Mouse (Mus musculus): ENCODE results near the gene Tmem110.

DNA sequence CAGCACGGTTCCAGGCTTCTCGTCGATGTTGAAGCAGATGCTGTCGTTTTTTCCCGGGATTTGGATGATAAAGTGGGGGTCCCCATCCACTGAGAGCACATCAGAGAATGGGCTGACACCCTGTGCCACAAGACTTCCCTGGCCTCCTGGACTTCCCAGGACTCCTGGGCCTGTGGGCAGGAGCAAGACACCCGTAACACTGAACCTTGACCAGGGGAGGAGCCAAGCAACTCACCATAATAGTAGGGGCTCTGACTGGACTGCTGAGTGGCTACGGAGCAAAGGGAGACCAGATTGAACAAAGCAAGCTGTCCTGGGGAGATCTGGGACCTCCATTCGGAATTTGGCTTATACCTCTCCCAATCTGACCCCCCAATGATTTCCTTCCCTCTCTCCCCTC is 87.3 kb downstream of the Tmem110 start:
- TF ChIP-seq POLR2A (IDR thresholded peaks at IDR 0.05; ENCODE audit: extremely low read depth, insufficient read depth, low read length) (no peak), CTCF (IDR thresholded peaks at IDR 0.05; ENCODE audit: extremely low read depth, insufficient read depth, low read length) (no peak)
